Mouse (Mus musculus): Measurements from ENCODE around the gene Fam172a. TPM values are rescaled to one million over a fixed set of nuclear protein-coding genes. Genes with fewer than 3 reads are reported as not detected.

Gene Fam172a
- polyA plus RNA-seq, 1 experiment from 2014 or later, result 23.3 TPM

- WGBS, result 80% methylated on average over 4 of the region's 4 CpGs
- Histone ChIP-seq H3K9ac (ENCODE audit: low read length) (no peak overlapping the region), H3K4me3 (ENCODE audit: control insufficient read depth in 1 of 2, insufficient read depth in 1 of 2, low read depth in 1 of 2, low read length in 2 of 2) (no peak overlapping the region), H3K27ac (replicated peaks in 1 of 2; ENCODE audit: control insufficient read depth in 1 of 2, insufficient read depth in 1 of 2, low read depth in 2 of 2, low read length in 2 of 2) (no peak overlapping the region), H3K4me1 (ENCODE audit: control insufficient read depth in 2 of 2, insufficient read depth in 2 of 2, low read length in 2 of 2) (no peaks in the 10 kb centered on the region), H3K4me2 (ENCODE audit: low read length) (no peak overlapping the region), H3K9me3 (ENCODE audit: control insufficient read depth, low read length) (no peaks in the 10 kb centered on the region), H3K27me3 (ENCODE audit: control insufficient read depth, insufficient read depth, low read length) (no peaks in the 10 kb centered on the region), H3K36me3 (ENCODE audit: control insufficient read depth, insufficient read depth, low read length) (no peaks in the 10 kb centered on the region)
- ATAC-seq (ENCODE audit: insufficient number of reproducible peaks, insufficient read depth, low FRiP score, low read depth), result no peak
These were observed 124.3 kb downstream of the Fam172a start for GRCm38 (mm10) chr13:77826138-77826537.

DNA sequence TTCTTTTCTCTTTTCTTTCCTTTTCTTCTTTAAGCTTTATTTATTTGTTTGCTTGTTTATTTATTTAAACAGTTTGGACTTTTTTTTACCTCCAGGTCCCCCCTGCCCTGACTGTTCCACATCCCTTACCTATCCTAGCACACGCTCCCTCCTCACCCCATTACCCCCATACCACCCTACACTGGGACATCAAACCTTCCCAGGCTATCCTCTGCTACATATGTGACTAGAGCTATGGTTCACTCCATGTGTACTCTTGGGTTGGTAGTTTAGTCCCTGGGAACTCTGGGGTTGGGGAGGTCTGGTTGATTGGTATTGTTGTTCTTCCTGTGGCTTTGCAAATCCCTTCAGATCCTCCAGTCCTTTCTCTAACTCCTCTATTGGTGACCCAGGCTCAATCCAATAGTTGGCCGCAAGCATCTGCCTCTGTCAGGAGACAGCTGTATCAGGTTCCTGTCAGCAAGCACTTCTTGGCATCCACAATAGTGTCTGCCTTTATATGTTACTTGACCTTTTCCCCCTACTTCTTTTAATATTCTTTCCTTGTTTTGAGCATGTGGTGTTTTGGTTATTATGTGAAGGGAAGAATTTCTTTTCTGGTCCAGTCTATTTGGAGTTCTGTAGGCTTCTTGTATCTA, 141.3 kb downstream of the Fam172a start:
- no peak overlapping the region for H3K9ac ChIP-seq (ENCODE audit: low read length)
- H3K4me1 ChIP-seq (ENCODE audit: control insufficient read depth in 2 of 2, insufficient read depth in 2 of 2, low read length in 2 of 2), result no peaks in the 10 kb centered on the region
- no peak overlapping the region for H3K4me3 ChIP-seq (ENCODE audit: control insufficient read depth in 1 of 2, insufficient read depth in 1 of 2, low read depth in 1 of 2, low read length in 2 of 2)
- WGBS, result 73% methylated on average over 2 of the region's 2 CpGs
- no peaks in the 10 kb centered on the region for H3K27me3 ChIP-seq (ENCODE audit: control insufficient read depth, insufficient read depth, low read length)
- H3K27ac ChIP-seq (replicated peaks in 1 of 2; ENCODE audit: control insufficient read depth in 1 of 2, insufficient read depth in 1 of 2, low read depth in 2 of 2, low read length in 2 of 2), result no peak overlapping the region
- H3K36me3 ChIP-seq (ENCODE audit: control insufficient read depth, insufficient read depth, low read length), result no peaks in the 10 kb centered on the region
- no peak overlapping the region for H3K4me2 ChIP-seq (ENCODE audit: low read length)
- H3K9me3 ChIP-seq (ENCODE audit: control insufficient read depth, low read length), result no peaks in the 10 kb centered on the region
- no peak for ATAC-seq (ENCODE audit: insufficient number of reproducible peaks, insufficient read depth, low FRiP score, low read depth)

GRCm38 (mm10) chr13:77848868-77849267, 147.0 kb downstream of the Fam172a start:
- no peaks in the 10 kb centered on the region for H3K36me3 ChIP-seq (ENCODE audit: control insufficient read depth, insufficient read depth, low read length)
- no peak overlapping the region for H3K4me3 ChIP-seq (ENCODE audit: control insufficient read depth in 1 of 2, insufficient read depth in 1 of 2, low read depth in 1 of 2, low read length in 2 of 2)
- H3K4me1 ChIP-seq (ENCODE audit: control insufficient read depth in 2 of 2, insufficient read depth in 2 of 2, low read length in 2 of 2), result no peaks in the 10 kb centered on the region
- no peak overlapping the region for H3K9ac ChIP-seq (ENCODE audit: low read length)
- no peak for ATAC-seq (ENCODE audit: insufficient number of reproducible peaks, insufficient read depth, low FRiP score, low read depth)
- H3K4me2 ChIP-seq (ENCODE audit: low read length), result no peak overlapping the region
- no peaks in the 10 kb centered on the region for H3K27me3 ChIP-seq (ENCODE audit: control insufficient read depth, insufficient read depth, low read length)
- H3K9me3 ChIP-seq (ENCODE audit: control insufficient read depth, low read length), result no peaks in the 10 kb centered on the region
- no peak overlapping the region for H3K27ac ChIP-seq (replicated peaks in 1 of 2; ENCODE audit: control insufficient read depth in 1 of 2, insufficient read depth in 1 of 2, low read depth in 2 of 2, low read length in 2 of 2)
- 68% methylated on average over 4 of the region's 4 CpGs for WGBS

DNA sequence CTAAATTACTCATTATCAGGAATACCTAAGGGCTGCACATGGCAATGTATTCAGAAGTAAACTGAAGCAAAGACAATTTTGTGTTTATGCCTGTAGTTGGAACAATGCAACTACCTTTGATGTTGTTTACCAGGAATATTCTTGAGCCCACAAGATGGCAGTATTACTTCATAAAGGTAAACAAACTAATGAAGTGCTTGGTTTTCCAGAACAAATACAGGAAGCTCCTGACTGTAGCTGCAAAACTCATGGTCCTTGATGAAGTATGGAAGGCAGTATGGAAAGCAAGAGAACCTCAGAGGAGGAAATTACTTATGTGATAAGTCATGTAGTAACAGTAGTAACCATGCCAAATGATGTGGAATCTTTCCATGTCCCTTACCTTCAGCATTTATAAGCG, 163.0 kb downstream of the Fam172a start:
- no peak overlapping the region for H3K4me2 ChIP-seq (ENCODE audit: low read length)
- no peak overlapping the region for H3K9ac ChIP-seq (ENCODE audit: low read length)
- no peaks in the 10 kb centered on the region for H3K27me3 ChIP-seq (ENCODE audit: control insufficient read depth, insufficient read depth, low read length)
- H3K4me3 ChIP-seq (ENCODE audit: control insufficient read depth in 1 of 2, insufficient read depth in 1 of 2, low read depth in 1 of 2, low read length in 2 of 2), result no peak overlapping the region
- no peaks in the 10 kb centered on the region for H3K4me1 ChIP-seq (ENCODE audit: control insufficient read depth in 2 of 2, insufficient read depth in 2 of 2, low read length in 2 of 2)
- ATAC-seq (ENCODE audit: insufficient number of reproducible peaks, insufficient read depth, low FRiP score, low read depth), result no peak
- 89% methylated on average over 1 of the region's 1 CpGs for WGBS
- no peaks in the 10 kb centered on the region for H3K9me3 ChIP-seq (ENCODE audit: control insufficient read depth, low read length)
- H3K27ac ChIP-seq (replicated peaks in 1 of 2; ENCODE audit: control insufficient read depth in 1 of 2, insufficient read depth in 1 of 2, low read depth in 2 of 2, low read length in 2 of 2), result no peak overlapping the region
- no peaks in the 10 kb centered on the region for H3K36me3 ChIP-seq (ENCODE audit: control insufficient read depth, insufficient read depth, low read length)

GRCm38 (mm10) chr13:77868314-77868713, 166.5 kb downstream of the Fam172a start:
- Histone ChIP-seq H3K9ac (ENCODE audit: low read length) (no peak overlapping the region), H3K4me2 (ENCODE audit: low read length) (no peak overlapping the region), H3K27ac (replicated peaks in 1 of 2; ENCODE audit: control insufficient read depth in 1 of 2, insufficient read depth in 1 of 2, low read depth in 2 of 2, low read length in 2 of 2) (no peak overlapping the region), H3K36me3 (ENCODE audit: control insufficient read depth, insufficient read depth, low read length) (no peaks in the 10 kb centered on the region), H3K4me3 (ENCODE audit: control insufficient read depth in 1 of 2, insufficient read depth in 1 of 2, low read depth in 1 of 2, low read length in 2 of 2) (no peak overlapping the region), H3K4me1 (ENCODE audit: control insufficient read depth in 2 of 2, insufficient read depth in 2 of 2, low read length in 2 of 2) (no peaks in the 10 kb centered on the region), H3K9me3 (ENCODE audit: control insufficient read depth, low read length) (no peaks in the 10 kb centered on the region), H3K27me3 (ENCODE audit: control insufficient read depth, insufficient read depth, low read length) (no peaks in the 10 kb centered on the region)
- WGBS, result 61% methylated on average over 2 of the region's 2 CpGs
- ATAC-seq (ENCODE audit: insufficient number of reproducible peaks, insufficient read depth, low FRiP score, low read depth), result no peak

DNA sequence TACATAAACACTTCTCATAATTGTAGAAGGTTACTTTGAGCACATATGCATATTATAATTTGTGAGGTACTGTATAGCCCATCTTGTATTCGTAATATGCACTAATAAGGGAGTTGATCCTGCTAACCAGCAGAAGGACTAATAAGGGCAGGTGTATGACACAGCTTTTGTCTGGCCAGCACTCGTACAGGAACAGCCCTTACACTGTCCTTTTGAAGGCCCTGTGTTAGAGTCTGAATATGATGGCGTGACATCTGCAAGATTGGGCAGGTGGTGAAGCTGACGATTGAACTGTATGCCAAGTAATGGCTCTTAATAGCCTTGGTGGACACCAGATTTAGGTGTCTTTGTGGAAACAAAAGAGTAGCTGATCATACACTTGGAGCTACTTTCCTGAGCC, 176.3 kb downstream of the Fam172a start:
- ATAC-seq (ENCODE audit: insufficient number of reproducible peaks, insufficient read depth, low FRiP score, low read depth), result no peak
- H3K4me3 ChIP-seq (ENCODE audit: control insufficient read depth in 1 of 2, insufficient read depth in 1 of 2, low read depth in 1 of 2, low read length in 2 of 2), result no peak overlapping the region
- H3K36me3 ChIP-seq (ENCODE audit: control insufficient read depth, insufficient read depth, low read length), result no peaks in the 10 kb centered on the region
- 74% methylated on average over 4 of the region's 4 CpGs for WGBS
- no peak overlapping the region for H3K27ac ChIP-seq (replicated peaks in 1 of 2; ENCODE audit: control insufficient read depth in 1 of 2, insufficient read depth in 1 of 2, low read depth in 2 of 2, low read length in 2 of 2)
- no peak overlapping the region for H3K9ac ChIP-seq (ENCODE audit: low read length)
- no peaks in the 10 kb centered on the region for H3K27me3 ChIP-seq (ENCODE audit: control insufficient read depth, insufficient read depth, low read length)
- H3K4me2 ChIP-seq (ENCODE audit: low read length), result no peak overlapping the region
- H3K9me3 ChIP-seq (ENCODE audit: control insufficient read depth, low read length), result no peaks in the 10 kb centered on the region
- no peaks in the 10 kb centered on the region for H3K4me1 ChIP-seq (ENCODE audit: control insufficient read depth in 2 of 2, insufficient read depth in 2 of 2, low read length in 2 of 2)

DNA sequence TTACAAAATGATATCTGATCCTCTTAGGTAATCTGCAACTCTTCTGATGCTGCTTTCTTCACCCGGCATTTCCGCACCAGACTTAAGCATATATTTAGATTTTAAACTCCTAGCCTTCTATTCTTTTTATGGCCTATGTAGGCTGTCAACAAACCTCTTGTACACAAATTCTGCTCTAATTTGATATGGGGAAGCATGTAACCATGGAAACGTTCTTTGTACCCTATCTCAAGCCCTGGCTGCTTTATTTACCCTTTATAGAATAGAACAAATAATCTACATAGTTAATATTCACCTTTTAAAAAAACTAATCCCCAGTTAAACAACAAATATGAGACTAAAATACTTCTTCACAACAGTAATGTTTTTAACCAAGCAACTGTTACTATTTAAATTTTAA, 176.7 kb downstream of the Fam172a start:
- ATAC-seq (ENCODE audit: insufficient number of reproducible peaks, insufficient read depth, low FRiP score, low read depth), result no peak
- Histone ChIP-seq H3K9me3 (ENCODE audit: control insufficient read depth, low read length) (no peaks in the 10 kb centered on the region), H3K27ac (replicated peaks in 1 of 2; ENCODE audit: control insufficient read depth in 1 of 2, insufficient read depth in 1 of 2, low read depth in 2 of 2, low read length in 2 of 2) (no peak overlapping the region), H3K4me2 (ENCODE audit: low read length) (no peak overlapping the region), H3K27me3 (ENCODE audit: control insufficient read depth, insufficient read depth, low read length) (no peaks in the 10 kb centered on the region), H3K4me1 (ENCODE audit: control insufficient read depth in 2 of 2, insufficient read depth in 2 of 2, low read length in 2 of 2) (no peaks in the 10 kb centered on the region), H3K36me3 (ENCODE audit: control insufficient read depth, insufficient read depth, low read length) (no peaks in the 10 kb centered on the region), H3K9ac (ENCODE audit: low read length) (no peak overlapping the region), H3K4me3 (ENCODE audit: control insufficient read depth in 1 of 2, insufficient read depth in 1 of 2, low read depth in 1 of 2, low read length in 2 of 2) (no peak overlapping the region)
- 77% methylated on average over 3 of the region's 3 CpGs for whole genome bisulfite sequencing

- no peaks in the 10 kb centered on the region for H3K9me3 ChIP-seq (ENCODE audit: control insufficient read depth, low read length)
These were observed 195.8 kb downstream of the Fam172a start for GRCm38 (mm10) chr13:77897619-77898018.

More at GRCm38 (mm10) chr13:77897619-77898018, 195.8 kb downstream of the Fam172a start:
- no peaks in the 10 kb centered on the region for H3K36me3 ChIP-seq (ENCODE audit: control insufficient read depth, insufficient read depth, low read length)
- no peaks in the 10 kb centered on the region for H3K27me3 ChIP-seq (ENCODE audit: control insufficient read depth, insufficient read depth, low read length)
- ATAC-seq (ENCODE audit: insufficient number of reproducible peaks, insufficient read depth, low FRiP score, low read depth), result no peak
- peaks cover 0 to 2% of the 10 kb centered on the region in 2 experiments; a peak in 1 of 4 replicates for H3K4me1 ChIP-seq (ENCODE audit: control insufficient read depth in 2 of 2, insufficient read depth in 2 of 2, low read length in 2 of 2)
- H3K4me2 ChIP-seq (ENCODE audit: low read length), result no peak overlapping the region
- H3K4me3 ChIP-seq (ENCODE audit: control insufficient read depth in 1 of 2, insufficient read depth in 1 of 2, low read depth in 1 of 2, low read length in 2 of 2), result no peak overlapping the region
- 59% methylated on average over 2 of the region's 2 CpGs for WGBS
- no peak overlapping the region for H3K27ac ChIP-seq (replicated peaks in 1 of 2; ENCODE audit: control insufficient read depth in 1 of 2, insufficient read depth in 1 of 2, low read depth in 2 of 2, low read length in 2 of 2)
- no peak overlapping the region for H3K9ac ChIP-seq (ENCODE audit: low read length)

All from heart, embryonic 14.5 days (tissue).